Mouse (Mus musculus): ENCODE measurements around the gene Kif1c. TPM values are rescaled to one million over a fixed set of nuclear protein-coding genes. Genes with fewer than 3 reads are reported as not detected.

The Kif1c gene
- polyA plus RNA-seq (2014; fragmentation: Nextera tagmentation; extraction: Ambion mirVana) = 4.9 and 6.8 TPM in 2 replicates

- H3K36me3 ChIP-seq (replicated peaks; ENCODE audit: control insufficient read depth, insufficient read depth) = peaks cover 14% of the 10 kb centered on the region
- DNase-seq (ENCODE audit: low spot score) (peak; percentile 94), ATAC-seq (ENCODE audit: low FRiP score) (peak; percentile 95)
- WGBS = 1% methylated on average over 69 of the region's 69 CpGs
- H3K9me3 ChIP-seq (ENCODE audit: control insufficient read depth, low read length) = no peaks in the 10 kb centered on the region
- peak within 1 kb of the TSS; percentile 99 for H3K4me3 ChIP-seq (replicated peaks; ENCODE audit: low read length)
- H3K27me3 ChIP-seq (ENCODE audit: control insufficient read depth, insufficient read depth, low read length) = no peaks in the 10 kb centered on the region
- peak within 1 kb of the TSS; percentile 91 for H3K4me2 ChIP-seq (replicated peaks)
- peaks cover 21% of the 10 kb centered on the region for H3K4me1 ChIP-seq (replicated peaks; ENCODE audit: control insufficient read depth, insufficient read depth, low read length)
- H3K27ac ChIP-seq = peak within 1 kb of the TSS; percentile 95
- H3K9ac ChIP-seq = peak within 1 kb of the TSS; percentile 95
Observed at GRCm38 (mm10) chr11:70699722-70700556, at the start of gene Kif1c, which contains the start of gene Inca1. Gene Kif1c, plus strand, starts transcription at chr11:70700548. Gene Inca1, minus strand, starts transcription at chr11:70700155.

- Histone ChIP-seq H3K4me2 (replicated peaks) (0 out of 2 replicates have a peak overlapping the region, but pooled peaks have one; percentile 2), H3K27me3 (ENCODE audit: control insufficient read depth, insufficient read depth, low read length) (no peaks in the 10 kb centered on the region), H3K36me3 (replicated peaks; ENCODE audit: control insufficient read depth, insufficient read depth) (peaks cover 48% of the 10 kb centered on the region), H3K27ac (no peak overlapping the region), H3K4me3 (replicated peaks; ENCODE audit: low read length) (0 out of 2 replicates have a peak overlapping the region, but pooled peaks have one; percentile 3), H3K4me1 (replicated peaks; ENCODE audit: control insufficient read depth, insufficient read depth, low read length) (peaks cover 33% of the 10 kb centered on the region), H3K9me3 (ENCODE audit: control insufficient read depth, low read length) (no peaks in the 10 kb centered on the region), H3K9ac (no peak overlapping the region)
- ATAC-seq (ENCODE audit: low FRiP score) (no peak), DNase-seq (ENCODE audit: low spot score) (no peak)
- 84% methylated on average over 2 of the region's 2 CpGs for WGBS
Observed at GRCm38 (mm10) chr11:70651391-70651790, 49.0 kb upstream of the Kif1c start.

- DNase-seq (ENCODE audit: low spot score) (no peak), ATAC-seq (ENCODE audit: low FRiP score) (no peak)
- Histone ChIP-seq H3K27me3 (ENCODE audit: control insufficient read depth, insufficient read depth, low read length) (no peaks in the 10 kb centered on the region), H3K4me1 (replicated peaks; ENCODE audit: control insufficient read depth, insufficient read depth, low read length) (peaks cover 39% of the 10 kb centered on the region), H3K4me2 (replicated peaks) (peak overlapping the region; percentile 92), H3K27ac (no peak overlapping the region), H3K4me3 (replicated peaks; ENCODE audit: low read length) (peak overlapping the region; percentile 100), H3K9me3 (ENCODE audit: control insufficient read depth, low read length) (no peaks in the 10 kb centered on the region), H3K9ac (no peak overlapping the region; the same call in 1 of the 2 replicates), H3K36me3 (replicated peaks; ENCODE audit: control insufficient read depth, insufficient read depth) (peaks cover 48% of the 10 kb centered on the region)
- 74% methylated on average over 12 of the region's 12 CpGs for WGBS
Observed at GRCm38 (mm10) chr11:70652029-70652883, 48.1 kb upstream of the Kif1c start.

- H3K4me2 ChIP-seq (replicated peaks) = peak overlapping the region; percentile 92
- peak overlapping the region; percentile 96; the same call in 1 of the 2 replicates for H3K27ac ChIP-seq
- H3K4me3 ChIP-seq (replicated peaks; ENCODE audit: low read length) = peak overlapping the region; percentile 100
- ATAC-seq (ENCODE audit: low FRiP score) (no peak), DNase-seq (ENCODE audit: low spot score) (no peak)
- H3K4me1 ChIP-seq (replicated peaks; ENCODE audit: control insufficient read depth, insufficient read depth, low read length) = peaks cover 37% of the 10 kb centered on the region
- H3K9me3 ChIP-seq (ENCODE audit: control insufficient read depth, low read length) = no peaks in the 10 kb centered on the region
- no peaks in the 10 kb centered on the region for H3K27me3 ChIP-seq (ENCODE audit: control insufficient read depth, insufficient read depth, low read length)
- WGBS = 68% methylated on average over 6 of the region's 6 CpGs
- H3K36me3 ChIP-seq (replicated peaks; ENCODE audit: control insufficient read depth, insufficient read depth) = peaks cover 48% of the 10 kb centered on the region
- peak overlapping the region; percentile 100 for H3K9ac ChIP-seq
Observed at GRCm38 (mm10) chr11:70652884-70653344, 47.4 kb upstream of the Kif1c start.

- peaks cover 44% of the 10 kb centered on the region for H3K36me3 ChIP-seq (replicated peaks; ENCODE audit: control insufficient read depth, insufficient read depth)
- peak overlapping the region; percentile 96 for H3K27ac ChIP-seq
- no peaks in the 10 kb centered on the region for H3K27me3 ChIP-seq (ENCODE audit: control insufficient read depth, insufficient read depth, low read length)
- H3K4me1 ChIP-seq (replicated peaks; ENCODE audit: control insufficient read depth, insufficient read depth, low read length) = peaks cover 31% of the 10 kb centered on the region
- WGBS = under 1% methylated on average over 59 of the region's 63 CpGs
- peak overlapping the region; percentile 100 for H3K9ac ChIP-seq
- ATAC-seq (ENCODE audit: low FRiP score) (peak; percentile 60), DNase-seq (ENCODE audit: low spot score) (peak; percentile 63)
- H3K4me3 ChIP-seq (replicated peaks; ENCODE audit: low read length) = peak overlapping the region; percentile 100
- H3K4me2 ChIP-seq (replicated peaks) = peak overlapping the region; percentile 92
- no peaks in the 10 kb centered on the region for H3K9me3 ChIP-seq (ENCODE audit: control insufficient read depth, low read length)
Observed at GRCm38 (mm10) chr11:70653345-70654197, 46.8 kb upstream of the Kif1c start.

GRCm38 (mm10) chr11:70654198-70654922, 46.0 kb upstream of the Kif1c start, which contains the start of gene Pfn1:
Gene Pfn1, minus strand, starts transcription at chr11:70654644.
- peak within 1 kb of the TSS; percentile 96 for H3K27ac ChIP-seq
- peak within 1 kb of the TSS; percentile 100 for H3K9ac ChIP-seq
- H3K4me2 ChIP-seq (replicated peaks) = peak within 1 kb of the TSS; percentile 92
- peaks cover 38% of the 10 kb centered on the region for H3K36me3 ChIP-seq (replicated peaks; ENCODE audit: control insufficient read depth, insufficient read depth)
- peaks cover 29% of the 10 kb centered on the region for H3K4me1 ChIP-seq (replicated peaks; ENCODE audit: control insufficient read depth, insufficient read depth, low read length)
- peak within 1 kb of the TSS; percentile 100 for H3K4me3 ChIP-seq (replicated peaks; ENCODE audit: low read length)
- no peaks in the 10 kb centered on the region for H3K27me3 ChIP-seq (ENCODE audit: control insufficient read depth, insufficient read depth, low read length)
- no peaks in the 10 kb centered on the region for H3K9me3 ChIP-seq (ENCODE audit: control insufficient read depth, low read length)
- DNase-seq (ENCODE audit: low spot score) = peak; percentile 73
- peak; percentile 61; the same call in 1 of the 2 replicates for ATAC-seq (ENCODE audit: low FRiP score)
- under 1% methylated on average over 60 of the region's 61 CpGs for WGBS

- peak; percentile 82 for DNase-seq (ENCODE audit: low spot score)
- 0% methylated on average over 48 of the region's 48 CpGs for WGBS
- Histone ChIP-seq H3K9me3 (ENCODE audit: control insufficient read depth, low read length) (no peaks in the 10 kb centered on the region), H3K36me3 (replicated peaks; ENCODE audit: control insufficient read depth, insufficient read depth) (peaks cover 37% of the 10 kb centered on the region), H3K27ac (peak overlapping the region; percentile 96), H3K4me3 (replicated peaks; ENCODE audit: low read length) (peak overlapping the region; percentile 100), H3K9ac (peak overlapping the region; percentile 100), H3K4me1 (replicated peaks; ENCODE audit: control insufficient read depth, insufficient read depth, low read length) (peaks cover 29% of the 10 kb centered on the region), H3K27me3 (ENCODE audit: control insufficient read depth, insufficient read depth, low read length) (no peaks in the 10 kb centered on the region), H3K4me2 (replicated peaks) (peak overlapping the region; percentile 92)
- ATAC-seq (ENCODE audit: low FRiP score) = peak; percentile 58
Observed at GRCm38 (mm10) chr11:70654923-70655570, 45.3 kb upstream of the Kif1c start.

All from hindbrain, embryonic 14.5 days (tissue).